Mouse (Mus musculus) heart, adult 11 months (tissue): ENCODE results near the gene Mrps27.
"Not testable (repeated sequence)": the region's sequence is repeated elsewhere in the genome, so short reads cannot be mapped to it uniquely, and the experiment has no call there.

Source experiments
- DNase-seq: peaks from one replicate; pipeline ENCODE4 v3.0.0; 2022

The Mrps27 gene

DNA sequence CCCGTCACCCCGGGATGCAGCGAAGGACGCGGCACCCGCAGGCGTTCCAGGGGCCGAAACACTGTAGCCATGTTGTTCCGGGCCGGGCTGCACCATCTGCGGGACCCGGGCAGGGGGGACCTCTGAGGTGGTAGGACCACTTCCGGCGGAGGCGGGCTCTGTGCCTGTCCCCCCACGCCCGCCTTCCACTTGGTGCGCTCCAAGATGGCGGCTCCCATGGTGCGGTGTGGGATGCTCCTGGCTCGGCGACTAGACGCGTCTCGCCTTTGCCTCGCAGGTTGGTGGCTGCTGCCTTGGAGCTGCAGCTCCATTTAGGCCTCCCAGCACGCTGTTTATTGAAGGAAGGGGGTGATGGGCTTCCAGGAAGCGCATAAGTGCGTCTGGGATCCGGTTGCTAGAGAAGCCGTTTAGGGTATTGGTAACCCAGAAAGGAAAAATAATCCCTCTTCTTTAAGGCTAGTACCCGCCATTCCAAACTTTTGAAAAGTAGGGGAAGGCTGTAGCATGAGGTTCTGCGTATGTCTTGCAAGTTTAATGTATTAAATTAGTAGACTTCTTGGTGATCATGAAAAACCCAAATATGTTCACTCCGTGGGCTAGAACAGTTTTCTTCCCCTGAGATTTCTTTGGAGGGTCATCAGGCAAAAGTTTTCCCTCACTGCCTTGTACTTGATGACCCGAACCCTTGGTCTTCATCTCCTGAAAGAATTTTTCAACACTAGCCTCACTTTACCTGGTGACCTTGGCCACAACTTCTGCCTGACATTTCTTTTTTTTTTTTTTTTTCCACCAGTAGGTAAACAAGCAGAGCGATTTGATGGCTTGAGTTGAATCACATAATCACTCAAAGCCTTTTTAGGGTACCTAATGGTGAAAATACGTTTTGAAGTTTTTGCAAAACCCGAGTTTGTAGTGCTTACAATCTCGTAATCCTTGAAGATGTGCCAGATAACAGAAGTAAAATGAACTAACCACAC is at the start of gene Mrps27, which contains the start of gene Ptcd2:
TSS of gene Mrps27 (plus strand) at position 188 of the 977 bp plus-strand sequence.
TSS of gene Ptcd2 (minus strand) at position 107 of the 977 bp plus-strand sequence.
- DNase-seq: peak; percentile 100

DNA sequence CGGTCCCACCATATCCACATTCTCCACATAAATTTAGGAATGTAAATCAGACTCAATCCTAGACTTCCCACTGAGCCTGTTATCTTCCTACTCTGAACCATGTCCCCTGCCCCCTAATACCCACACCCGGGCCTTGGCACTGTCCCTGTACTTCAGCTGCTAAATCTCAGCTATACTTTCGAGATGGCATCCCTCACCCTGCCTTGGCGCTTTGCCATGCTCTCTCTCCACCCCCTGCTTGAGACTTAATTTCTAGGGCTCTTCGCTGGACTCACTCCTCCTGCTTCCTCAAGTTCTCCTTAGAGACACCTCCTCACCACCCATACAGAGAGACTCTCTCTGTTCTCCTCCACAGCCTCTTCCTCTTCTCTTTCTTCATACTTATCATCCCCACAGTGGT is 44.7 kb upstream of the Mrps27 start:
- no peak for DNase-seq

DNA sequence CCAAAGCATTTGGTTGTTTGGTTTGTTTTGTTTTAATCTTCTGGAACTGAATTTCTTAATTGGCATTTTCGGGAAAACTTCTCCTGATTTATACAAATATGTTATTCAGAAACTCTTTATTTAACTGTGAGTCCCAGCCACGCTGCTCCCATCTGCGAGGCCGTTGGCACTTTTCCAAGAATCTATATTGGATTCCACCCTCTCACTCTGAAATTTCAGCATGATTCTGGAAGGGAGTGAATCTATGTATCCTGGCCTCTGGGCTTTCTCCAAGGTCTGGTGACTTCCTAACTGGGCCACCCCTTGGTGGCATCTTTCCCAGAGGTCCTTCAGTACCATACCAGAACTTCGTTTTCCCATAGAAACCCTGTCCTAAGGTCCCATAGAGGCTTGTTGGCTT is 40.7 kb upstream of the Mrps27 start:
- no peak for DNase-seq

DNA sequence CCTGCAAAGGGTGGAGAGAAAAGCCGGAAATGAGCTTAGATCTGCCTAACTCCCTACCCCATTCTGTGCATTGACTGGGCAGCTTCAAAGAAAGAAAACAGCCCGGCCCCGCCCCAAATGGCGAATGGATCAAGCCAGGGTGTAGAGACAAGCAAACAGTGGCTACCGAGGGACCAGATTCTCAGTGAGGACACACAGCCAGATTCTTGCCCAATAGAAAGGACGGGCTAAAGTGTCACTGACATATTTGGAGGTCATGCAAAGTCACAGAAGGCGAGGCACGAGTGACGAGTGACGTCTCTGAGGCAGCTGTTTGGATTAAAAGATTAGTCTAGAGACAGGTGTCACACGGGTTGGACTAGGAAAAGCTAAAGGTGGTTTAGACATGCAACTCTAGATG is 40.2 kb upstream of the Mrps27 start:
- DNase-seq: peak; percentile 92

DNA sequence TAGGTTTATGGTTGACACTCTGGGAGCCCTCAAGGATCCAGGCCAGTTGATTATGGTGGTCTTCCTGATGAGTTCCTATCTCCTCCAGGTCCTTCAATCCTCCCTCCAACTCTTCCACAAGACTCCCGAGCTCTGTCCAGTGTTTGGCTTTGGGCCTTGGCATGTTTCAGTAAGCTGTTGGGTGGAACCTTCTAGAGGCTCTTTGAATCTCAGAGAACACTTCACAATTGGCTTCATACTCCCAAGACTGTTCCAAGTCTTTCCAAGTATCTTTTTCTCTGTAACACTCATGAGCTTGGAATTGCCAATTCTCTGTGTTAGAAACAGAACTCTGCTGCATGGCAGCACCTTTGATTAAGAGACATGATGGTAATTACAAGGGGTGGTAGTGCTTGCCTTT is 39.4 kb upstream of the Mrps27 start:
- no peak for DNase-seq

GRCm38 (mm10) chr13:99306164-99306563 is 38.4 kb upstream of the Mrps27 start:
- DNase-seq: no peak

DNA sequence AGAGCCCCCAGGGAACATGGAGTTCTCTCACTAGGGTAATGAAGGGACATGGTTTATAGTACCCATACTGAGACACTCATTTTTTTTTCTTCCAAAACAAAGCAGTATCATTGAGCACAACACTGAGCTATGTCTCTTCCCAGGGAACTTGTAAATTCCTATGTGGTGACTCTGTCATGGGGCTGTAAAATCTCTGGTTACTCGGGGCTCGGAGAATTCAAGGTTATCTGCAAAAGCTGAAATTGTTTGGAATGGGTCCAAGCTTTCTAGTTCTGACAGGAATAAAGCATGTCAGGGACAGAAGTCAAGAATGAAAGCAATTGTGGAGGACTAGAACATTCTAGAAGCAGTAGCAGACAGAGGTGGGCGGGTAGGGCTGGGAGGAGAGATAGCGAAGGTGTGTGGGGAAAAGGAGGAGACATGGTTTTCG is 36.6 kb upstream of the Mrps27 start:
- peak; percentile 93 for DNase-seq

- no peak for DNase-seq
These were observed 36.2 kb upstream of the Mrps27 start for GRCm38 (mm10) chr13:99308393-99308792.

DNA sequence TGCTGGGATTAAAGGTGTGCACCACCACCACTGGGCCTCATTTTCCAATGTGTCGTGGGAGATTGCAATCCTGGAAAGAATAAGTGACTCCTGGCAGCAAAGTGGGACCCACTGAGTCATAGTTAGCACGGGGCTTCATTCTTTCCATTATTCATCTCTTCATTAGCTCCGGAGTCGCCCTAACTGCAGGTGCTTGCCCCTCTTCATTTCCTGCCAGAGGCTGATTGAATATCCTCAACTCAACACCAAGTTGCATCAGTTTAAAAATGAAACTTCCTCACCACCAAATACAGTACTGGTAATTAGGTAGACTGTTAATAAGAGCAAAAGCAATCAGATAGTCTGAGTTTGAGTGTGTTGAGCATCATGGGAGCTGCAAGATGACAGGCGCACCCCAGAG is 30.5 kb upstream of the Mrps27 start:
- no peak for DNase-seq

DNA sequence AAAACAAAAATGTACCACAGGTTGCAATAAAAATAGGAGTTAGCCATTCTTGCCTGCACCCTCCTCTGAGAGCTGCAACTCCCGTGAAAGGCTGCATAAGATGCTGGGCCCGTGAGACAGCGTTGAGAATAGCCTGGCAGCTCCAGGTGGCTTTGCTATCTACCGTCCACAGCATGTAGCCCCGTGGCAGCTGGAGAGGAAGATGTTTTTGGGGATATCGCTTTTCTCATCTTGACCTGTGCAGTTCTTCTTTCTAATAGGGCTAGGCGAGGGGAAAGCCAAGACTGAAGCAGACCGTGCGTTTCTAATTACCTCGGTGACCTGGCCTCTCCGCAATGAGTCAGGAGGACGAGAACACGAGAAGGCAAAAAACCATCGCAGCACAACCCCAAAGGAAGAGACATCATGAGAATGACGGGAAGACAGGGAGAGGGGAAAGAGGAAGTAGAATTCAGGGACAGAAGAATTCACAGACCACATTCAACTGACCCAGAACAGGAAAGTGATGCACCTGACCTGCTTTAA is 29.9 kb upstream of the Mrps27 start:
- DNase-seq: no peak

GRCm38 (mm10) chr13:99316366-99316765 is 28.2 kb upstream of the Mrps27 start:
- no peak for DNase-seq

DNA sequence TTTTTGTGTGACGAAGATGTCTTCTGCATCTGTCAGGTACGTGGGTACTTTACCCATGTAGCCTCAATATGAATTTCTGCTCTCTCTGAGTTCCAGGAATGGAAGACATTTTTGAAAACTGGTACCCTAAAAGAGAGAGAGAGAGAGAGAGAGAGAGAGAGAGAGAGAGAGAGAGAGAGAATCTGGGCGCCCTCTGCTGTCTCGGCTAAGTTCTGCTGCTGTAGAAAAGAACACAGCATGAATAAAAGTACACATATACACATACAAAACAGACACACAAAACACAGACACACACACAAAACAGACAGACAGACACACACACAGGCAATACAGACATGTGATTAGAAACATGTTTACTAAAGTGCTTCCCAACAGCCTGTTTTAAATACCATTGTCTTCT is 27.5 kb upstream of the Mrps27 start:
- DNase-seq: no peak

GRCm38 (mm10) chr13:99320453-99320852 is 24.1 kb upstream of the Mrps27 start:
- no peak for DNase-seq

DNA sequence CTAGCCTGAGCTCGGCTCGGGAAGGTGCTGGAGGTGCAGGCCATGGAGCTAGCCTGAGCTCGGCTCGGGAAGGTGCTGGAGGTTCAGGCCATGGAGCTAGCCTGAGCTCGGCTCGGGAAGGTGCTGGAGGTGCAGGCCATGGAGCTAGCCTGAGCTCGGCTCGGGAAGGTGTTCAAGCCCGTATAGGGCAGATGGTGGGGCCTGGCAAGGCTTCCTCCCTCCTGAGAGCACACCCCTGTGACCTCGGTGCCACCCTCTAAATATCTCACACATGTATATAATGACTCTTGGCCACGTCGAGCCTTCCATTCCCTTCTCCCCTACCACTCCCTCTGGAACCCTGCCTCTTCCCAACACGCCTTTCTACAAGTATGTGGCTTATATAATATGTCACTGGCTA is 21.7 kb upstream of the Mrps27 start:
- peak; percentile 92 for DNase-seq

DNA sequence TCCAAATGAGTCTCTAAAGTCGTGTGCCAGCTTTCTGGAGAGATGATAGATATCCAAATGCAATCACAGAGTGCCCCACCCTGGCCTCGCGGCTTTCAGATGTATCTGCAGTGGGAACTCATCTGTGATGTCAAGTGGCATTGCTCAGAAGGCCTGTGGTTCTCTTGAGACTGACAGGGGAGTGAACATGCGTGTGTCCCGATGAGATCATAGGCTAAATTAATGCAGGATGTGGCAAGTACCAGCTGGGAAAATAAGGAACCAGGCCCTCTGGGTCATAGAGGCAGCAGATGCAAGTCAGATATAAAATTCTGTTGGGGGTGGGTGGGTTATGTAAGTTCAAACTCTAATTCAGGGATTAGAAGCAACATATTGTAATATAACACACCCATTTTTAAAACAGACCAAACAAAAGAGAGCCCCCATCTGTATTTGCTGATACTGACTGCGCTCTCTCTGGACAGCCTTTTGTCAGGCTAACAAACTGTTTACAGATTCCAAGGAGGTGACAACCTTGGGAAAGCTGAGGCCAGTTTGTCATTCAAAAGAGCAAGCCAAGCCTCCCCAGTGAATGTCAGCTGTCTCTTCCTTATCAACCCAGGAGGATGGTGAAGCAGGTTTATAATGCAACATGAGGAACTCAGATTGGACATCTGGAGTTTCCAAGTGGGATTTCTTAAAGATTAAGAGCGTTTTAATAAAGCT is 20.8 kb upstream of the Mrps27 start:
- DNase-seq: peak; percentile 98

- not testable (repeated sequence) for DNase-seq
These were observed 20.3 kb upstream of the Mrps27 start for GRCm38 (mm10) chr13:99324337-99324685.

- peak; percentile 44 for DNase-seq
These were observed 13.3 kb upstream of the Mrps27 start for GRCm38 (mm10) chr13:99331255-99331654.

GRCm38 (mm10) chr13:99337510-99337909 is 7.1 kb upstream of the Mrps27 start:
- DNase-seq: no peak

DNA sequence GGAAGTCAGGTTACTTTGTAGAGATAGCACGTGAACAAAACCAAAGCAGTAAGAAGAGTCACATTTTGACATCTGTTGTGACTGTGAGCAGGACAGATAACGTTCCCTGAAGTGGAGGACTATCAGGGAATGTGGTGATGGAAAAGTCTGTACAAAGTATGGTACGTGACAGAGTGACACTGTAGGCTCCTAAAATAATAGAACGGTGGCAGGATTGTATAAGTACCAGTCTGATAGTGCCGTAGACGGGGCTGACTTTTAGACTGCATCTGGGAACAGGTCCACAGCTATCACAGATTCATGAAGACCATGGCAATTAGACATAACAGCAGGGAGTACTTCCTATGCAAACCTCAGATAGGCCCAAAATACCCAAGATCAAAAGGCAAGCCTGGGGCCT is 3.1 kb upstream of the Mrps27 start:
- no peak for DNase-seq

DNA sequence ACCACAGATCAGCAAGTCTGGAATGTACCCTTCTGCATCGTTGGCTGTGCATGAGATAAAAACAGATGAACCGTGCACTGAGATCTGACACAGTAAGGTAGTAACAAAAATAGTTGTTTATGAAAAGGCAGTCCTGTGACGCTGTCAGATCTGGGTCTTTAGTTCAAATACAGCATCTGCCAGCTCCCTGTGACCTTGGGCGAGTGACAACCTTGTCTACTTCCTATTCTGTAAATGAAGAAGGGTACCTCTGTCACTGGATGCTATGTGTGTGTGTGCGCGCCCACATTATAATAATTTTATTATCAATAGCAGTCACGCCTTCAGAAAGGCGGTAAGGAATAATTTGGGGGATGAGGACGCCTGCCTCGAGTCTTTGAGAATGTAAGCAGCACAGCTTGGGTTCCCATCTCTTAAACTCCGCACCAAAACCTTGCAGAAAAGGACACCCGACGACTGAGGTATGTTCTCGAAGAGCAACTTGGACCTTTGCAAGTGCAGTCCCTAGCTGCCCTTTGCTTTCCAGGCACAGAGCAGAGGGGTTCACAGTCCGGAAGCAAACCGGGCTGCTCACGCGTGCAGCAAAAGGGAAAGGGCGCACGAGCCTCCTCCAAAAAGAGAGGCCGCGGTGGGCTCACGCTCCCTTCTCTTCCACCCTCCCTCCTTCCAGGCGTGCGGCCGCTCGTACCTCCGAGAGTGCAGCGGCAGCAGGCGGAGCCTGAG is 549 bp upstream of the Mrps27 start:
- DNase-seq: no peak

GRCm38 (mm10) chr13:99350009-99350408 is 5.4 kb downstream of the Mrps27 start:
- DNase-seq: peak; percentile 68

DNA sequence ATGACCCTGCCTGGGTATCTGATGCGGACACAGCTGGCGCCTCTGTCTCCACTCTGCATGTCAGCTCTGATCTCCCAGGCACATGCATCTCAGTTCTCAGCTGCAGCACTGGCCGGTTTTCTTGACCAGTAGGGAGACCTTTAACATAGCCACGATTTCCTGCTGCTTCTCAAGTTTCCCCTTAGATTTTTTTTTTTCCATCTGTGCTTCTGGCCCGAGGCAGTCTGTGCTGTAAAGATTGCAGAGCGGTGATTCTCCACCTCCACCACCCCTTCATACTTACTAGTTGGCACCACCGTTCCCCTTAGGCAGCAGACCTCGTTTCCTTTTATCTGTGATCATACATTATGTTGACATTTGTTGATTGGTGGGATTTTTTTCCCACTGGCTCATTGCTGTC is 6.6 kb downstream of the Mrps27 start:
- no peak for DNase-seq

GRCm38 (mm10) chr13:99351596-99351995 is 7.0 kb downstream of the Mrps27 start:
- DNase-seq: peak; percentile 78
